Mouse (Mus musculus) frontal cortex, adult 2 months (tissue): ENCODE measurements around the gene Tnfrsf13c. TPM values are rescaled to one million over a fixed set of nuclear protein-coding genes. Genes with fewer than 3 reads are reported as not detected.

ENCODE experiments used
- DNase-seq, 2 experiments: peaks; one replicate each; pipeline ENCODE4 v3.0.0; 2022; ENCODE audit warnings: low spot score in 1 of 2; ENCODE audit errors: extremely low spot score in 1 of 2
- polyA plus RNA-seq: library from polyadenylated mRNA; depleted of rRNA; stranded (reverse); fragments of >200 nt; gene quantifications from 2 replicates; pipeline ENCODE4 v1.2.3, GENCODE M21; 2012

Gene Tnfrsf13c
- polyA plus RNA-seq, 1 experiment: 1.4 TPM

DNA sequence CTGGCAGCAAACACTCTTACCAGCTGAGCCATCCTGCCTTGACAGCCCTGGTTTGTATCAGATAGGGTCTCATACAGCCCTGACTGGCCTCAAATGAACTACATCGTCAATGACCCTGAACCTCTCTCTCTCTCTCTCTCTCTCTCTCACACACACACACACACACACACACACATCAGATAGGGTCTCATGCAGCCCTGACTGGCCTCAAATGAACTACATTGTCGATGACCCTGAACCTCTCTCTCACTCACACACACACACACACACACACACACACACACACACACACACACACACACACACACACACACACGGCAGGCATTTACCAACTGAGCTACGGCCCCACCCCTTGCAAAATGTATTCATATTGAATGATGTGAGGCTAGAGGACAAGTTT lies 6.9 kb upstream of the Tnfrsf13c start:
- no peak for DNase-seq

DNA sequence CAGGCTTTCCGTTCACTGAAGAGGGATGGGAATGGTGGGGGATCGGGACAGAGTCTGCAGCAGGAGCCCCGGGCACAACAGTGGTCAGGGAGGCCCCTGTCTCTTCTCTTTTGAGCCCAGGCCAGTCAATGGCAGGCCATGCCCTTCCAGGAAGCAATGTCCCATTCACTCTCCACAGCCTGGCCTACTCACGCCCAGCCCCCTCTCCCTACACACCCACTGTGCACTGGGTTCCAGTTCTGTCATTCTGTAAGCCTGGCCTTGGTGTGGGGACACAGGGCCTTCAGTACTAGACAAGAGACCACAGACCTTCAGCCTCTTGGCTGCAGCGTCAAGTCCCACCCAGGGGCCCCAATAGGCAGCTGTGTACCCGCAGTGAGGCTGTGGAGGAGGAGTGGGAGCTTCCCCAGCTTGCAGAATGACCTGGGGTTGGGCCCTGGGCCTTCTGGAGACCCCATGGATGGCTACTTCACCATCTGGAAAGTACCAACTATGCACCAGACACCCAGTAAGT lies 6.0 kb upstream of the Tnfrsf13c start:
- DNase-seq: no peak

DNA sequence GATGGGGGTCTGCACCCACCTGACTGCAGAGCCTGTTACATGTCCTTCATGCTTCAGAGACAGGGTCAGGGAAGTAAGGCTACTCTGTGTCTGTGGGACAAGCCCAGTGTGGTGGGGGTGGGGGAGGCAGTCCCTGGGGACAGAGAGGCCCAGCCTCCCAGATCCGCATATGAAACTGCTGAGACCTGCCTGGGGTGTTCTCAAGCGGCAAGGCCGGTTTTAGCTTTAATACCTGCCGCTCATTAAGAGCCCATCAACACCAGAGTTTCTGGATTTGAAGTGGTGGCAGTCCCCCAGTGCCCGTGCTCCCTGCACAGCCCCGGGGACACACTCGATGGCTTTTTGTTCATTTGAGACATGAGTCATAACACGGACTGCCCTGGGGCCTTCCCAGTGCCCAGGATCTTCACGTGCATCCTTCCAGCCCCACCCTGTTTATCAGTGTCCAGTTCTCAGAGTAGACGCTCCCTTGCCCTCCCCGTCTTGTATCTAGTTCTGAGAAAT lies 5.4 kb upstream of the Tnfrsf13c start:
- DNase-seq: no peak

DNA sequence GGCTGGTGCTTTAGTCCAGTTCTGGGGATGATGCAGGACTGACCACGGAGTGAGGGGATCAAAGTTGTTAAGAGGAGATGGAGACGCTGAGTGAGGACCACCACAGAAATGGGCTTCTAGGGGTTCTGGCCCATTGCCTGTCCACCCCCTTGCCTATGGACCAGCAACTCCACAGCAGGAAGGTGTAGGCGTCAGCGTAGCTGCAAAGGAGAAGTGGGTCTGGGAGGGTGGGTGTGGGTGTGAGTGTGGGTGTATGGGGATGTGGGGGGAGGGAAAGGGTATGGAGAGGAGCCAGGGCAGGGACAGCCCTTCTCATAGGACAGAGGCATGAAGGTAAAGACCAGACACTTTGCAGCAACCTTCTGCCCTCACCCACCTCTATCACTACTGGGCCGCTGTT lies 1.6 kb upstream of the Tnfrsf13c start:
- DNase-seq: no peak

DNA sequence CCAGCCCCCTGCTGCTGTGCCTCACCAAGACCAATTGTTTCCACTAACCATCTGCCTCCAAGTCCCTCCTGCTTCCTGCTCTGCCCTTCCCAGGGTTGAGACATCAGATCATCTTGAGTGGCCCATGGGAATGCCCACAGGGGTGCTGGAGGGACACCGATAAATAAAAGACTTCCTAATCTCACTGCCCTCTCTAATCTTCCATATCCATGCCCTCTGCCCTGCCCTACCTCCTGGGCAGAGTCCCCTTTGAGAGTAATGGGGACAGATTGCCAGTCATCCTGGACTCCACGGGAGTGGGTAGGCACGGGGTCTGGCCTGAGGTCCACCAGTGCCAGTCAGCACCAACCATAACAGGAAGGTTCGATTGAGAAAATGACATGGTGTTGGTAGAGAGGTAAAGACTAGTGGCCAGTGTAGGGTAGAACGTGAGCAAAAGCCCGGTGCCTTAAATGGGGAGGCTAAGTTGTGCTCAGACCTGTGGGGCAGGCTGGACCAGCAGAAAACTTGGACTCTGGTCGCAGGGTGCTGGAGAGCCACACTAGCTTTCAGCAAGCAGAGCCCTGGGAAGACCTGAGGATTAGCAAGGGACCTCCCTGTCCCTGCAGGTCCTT lies 540 bp upstream of the Tnfrsf13c start:
- DNase-seq: no peak

DNA sequence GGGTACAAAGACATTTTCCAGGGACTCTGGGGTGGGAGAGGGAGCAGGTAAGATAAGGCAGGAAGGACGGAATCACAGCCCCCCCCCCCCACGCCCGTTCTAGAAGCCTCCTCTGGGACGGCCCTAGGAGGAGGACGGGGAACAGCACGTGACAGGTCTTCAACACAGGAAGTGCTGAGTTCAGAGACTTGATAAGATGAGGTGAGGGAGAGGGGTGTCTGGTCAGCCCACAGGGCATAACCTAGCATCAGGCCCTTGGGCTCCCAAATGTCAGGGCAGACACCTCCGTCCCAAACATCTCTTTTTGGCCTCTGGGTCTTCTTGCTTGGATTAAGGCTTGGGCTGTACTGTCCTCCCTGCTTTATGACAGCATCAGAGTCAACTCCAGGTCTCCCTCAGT lies 918 bp downstream of the Tnfrsf13c start:
- DNase-seq: no peak

DNA sequence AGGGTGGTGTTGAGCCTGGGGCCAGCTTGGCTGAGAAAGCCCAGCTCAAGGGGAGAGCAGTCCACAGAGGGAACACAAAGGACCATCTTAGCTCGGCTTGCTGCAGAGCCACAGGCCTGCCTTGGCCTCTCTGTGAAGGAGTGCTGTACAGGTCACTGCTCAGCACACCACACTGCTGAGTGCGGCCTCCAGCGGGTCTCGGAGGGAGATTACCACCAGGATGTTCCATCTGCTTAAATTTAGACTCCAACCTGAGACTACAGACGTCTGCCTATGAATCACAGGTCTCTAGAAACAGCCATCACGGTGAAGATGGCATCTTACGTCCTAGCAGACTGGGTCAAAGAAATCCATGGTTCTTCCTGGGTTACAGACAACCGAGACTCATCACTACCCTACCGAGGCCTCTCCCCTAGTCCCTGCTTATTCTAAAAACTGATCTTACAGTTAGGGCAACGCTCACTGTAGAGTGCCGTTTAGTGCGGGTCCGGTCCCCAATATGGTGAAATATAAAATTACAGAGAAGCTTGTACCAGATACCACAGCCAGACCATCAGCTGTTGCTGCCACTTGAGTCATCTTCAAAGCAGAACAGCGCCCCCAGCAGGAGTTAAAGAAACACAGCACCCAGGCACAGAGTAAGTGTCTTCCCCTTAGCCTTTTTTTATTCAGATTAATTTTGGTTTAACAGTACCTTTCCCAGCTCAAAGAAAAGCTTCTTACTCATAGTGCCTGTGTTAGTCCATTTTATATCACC lies 2.9 kb downstream of the Tnfrsf13c start:
- DNase-seq: no peak

DNA sequence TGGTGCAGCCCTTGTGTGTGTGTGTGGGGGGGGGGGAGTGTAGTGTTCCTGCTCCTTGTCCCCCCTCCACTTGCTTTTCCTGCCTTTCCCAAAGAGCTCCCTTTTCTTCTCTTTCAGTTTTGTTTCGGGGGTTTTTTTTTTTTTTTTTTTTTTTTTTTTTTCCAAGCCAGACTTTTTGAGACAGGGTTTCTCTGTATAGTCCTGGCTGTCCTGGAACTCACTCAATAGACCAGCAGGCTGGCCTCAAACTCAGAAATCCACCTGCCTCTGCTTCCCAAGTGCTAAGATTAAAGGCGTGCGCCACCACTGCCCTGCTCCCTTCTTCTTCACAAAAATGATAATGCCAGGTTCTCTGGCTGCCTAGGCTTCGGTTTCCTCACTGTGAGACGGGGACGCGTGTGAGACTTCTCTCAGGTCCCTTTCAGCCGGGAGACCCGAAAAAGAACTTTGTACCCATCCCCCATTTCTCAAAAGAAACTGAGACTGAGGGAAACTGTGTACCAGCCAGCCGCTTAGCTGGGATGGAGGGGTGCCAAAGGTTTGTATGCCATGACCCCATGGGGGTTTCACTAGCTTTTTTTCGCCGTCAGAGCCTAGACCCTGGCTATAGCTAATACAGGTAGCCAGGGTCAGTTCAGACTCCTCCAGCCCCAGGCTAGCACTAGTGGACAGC lies 4.0 kb downstream of the Tnfrsf13c start:
- no peak for DNase-seq

DNA sequence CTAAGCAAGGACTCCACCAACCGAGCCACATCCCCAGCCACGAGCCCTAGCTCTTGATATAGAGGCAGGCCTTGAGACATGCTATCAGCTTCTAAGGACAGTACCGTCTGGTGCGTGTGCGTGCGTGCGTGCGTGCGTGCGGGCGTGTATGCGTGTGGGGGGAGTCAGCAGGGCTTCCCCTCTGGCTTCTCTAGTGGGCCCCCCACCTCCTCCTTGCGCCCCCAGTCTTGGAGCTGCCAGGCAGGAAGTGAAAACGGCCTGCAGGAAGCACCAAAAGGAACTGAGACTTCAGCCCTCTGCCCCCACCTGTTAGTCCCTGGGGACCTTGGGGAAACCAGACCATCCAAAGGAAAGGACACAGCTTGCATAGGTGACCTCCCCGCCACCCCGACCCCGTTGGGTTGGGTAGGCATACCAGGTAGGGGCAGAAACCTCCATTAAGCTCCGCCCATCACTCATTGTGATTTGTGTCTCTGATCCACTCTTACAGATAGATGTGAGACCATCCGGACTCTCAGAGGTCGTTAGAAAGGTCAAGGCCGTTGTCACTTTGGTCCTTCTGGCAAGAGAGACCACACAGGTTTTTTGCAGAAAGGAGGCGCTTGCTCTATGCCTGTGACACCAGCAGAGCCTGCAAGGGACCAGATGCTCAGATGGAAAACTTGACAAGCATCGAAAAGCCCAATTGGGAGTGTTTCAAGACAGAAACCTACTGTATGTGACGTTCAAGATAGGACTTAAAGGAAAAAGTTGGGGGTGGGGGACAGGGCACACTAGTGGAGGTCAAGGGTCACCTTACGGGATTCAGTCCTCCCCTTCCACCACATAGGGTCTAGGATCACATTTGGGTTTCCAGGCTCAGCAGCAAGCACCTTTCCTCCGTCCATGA lies 5.1 kb downstream of the Tnfrsf13c start:
- DNase-seq: no peak

DNA sequence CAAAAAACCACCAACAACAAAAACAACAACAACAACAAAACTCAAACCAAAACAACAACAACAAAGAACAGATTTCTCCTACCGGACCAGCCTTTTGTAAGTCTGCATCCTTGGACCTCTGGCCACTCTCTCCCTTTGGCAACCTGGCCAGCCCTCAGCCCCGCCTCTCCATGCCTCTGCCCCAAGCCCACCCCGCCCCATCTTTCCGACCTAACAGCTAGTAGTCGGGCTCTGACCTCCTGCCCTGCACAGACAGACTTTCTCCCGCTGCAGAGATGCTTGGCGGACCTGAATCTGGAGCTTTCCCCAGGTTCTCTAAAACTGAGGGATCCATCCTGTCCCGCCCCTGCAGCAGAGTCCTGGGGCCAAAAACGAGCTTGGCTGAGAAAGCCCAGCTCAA lies 6.2 kb downstream of the Tnfrsf13c start:
- DNase-seq: no peak

DNA sequence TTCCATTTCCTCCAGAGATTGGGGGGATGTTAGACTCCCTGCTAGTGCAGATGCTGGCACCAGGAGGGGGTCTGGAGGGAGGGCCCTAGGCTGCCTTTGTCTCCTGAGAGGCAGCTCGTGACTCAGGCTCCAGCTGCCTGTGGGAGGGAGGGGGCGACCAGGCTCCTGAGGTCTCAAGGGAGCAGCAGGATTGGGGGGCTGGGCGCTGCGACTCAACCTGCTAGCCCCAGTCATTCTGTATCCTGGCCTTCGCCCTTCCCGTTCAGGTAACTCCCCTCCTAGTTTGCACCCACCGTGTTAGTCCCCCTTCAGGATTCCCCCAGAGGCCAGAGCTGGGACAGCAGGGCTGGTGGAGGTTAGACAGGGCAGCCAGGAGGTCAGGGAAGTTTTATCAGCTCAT lies 7.1 kb downstream of the Tnfrsf13c start:
- DNase-seq: no peak

DNA sequence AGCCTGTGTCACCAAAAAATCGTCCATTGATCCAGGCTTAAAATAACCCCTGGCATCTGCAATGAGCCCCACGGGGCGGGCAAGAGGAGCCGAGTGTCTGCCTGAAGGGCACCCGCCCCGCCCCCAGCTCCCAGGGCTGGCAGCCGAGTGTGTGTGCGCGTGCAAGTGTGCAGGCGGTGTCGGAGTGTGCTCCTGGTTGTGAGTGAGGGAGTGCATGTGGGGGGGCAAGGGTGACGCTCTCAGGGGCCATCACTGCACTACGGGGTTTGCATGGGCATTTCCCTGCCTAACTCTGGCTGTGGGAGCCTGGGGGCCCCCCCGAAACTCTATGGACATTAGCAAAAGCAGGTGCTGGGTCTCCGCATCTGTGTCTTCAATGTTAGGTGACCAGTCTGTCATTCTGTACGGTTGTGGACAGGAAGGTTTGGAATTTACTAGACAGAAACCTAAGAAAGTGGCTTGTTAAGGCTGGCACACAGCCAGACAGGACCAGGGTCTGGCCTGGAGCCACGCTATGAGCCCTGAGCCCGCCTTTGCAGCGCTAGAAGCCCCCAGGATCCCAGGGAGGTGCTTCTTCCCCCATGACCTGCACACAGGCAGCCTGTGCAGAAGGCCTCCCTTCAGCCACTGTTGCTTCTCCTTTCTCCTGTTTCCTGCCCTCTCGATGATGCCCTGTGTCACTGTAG lies 7.9 kb downstream of the Tnfrsf13c start:
- no peak for DNase-seq

DNA sequence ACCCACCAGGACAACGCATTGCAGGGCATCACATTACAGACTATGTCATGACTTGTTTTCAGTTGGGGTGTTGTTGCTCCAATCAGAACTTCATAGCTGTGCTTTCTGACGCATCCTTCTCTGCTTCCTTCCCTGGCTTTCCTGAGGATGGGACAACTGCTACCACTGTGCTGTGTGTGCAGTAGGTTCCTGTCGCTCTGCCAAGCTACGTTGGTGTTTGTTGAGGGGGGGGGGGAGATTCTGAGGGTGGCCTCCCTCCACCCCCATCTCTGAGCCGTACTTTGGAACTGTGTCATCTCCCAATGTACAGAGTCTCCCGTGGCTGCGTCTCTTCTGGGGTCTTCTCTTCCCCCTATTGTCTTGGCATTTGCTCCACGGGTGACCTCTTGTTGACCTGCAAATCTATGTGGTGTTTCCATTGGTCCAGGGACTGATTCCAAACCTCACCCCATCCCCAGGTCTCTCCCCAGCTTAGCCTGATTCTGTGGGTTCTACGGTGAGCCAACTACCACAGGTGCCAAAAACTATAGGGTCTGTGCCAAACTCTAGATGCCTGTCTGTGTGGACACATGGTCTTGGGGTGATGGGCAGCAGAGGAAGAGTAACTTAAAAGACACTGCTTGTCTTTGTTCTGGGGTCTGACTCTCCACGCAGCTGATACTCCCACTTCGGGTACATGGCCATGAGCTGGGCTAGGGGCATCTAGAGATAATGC lies 8.7 kb downstream of the Tnfrsf13c start:
- DNase-seq: no peak

DNA sequence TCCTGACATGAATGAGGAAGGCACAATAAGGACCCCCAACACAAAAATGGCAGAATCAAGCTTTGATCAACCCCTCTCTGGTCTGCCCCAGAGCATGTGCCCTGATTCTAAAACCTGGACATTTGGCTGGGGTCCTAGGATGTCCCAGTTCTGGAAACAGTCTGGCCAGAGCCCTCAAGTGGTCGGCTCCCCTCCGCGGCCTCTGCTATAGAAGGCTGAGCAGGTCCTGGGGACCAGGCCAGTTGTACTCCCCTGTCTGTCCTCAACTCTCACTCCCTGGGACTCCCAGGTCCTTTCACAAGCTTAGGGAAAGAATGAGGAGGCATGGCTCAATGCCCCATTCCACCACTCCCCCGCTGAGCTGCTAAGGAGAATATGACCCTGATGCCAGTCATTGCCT lies 10.9 kb downstream of the Tnfrsf13c start:
- no peak for DNase-seq

DNA sequence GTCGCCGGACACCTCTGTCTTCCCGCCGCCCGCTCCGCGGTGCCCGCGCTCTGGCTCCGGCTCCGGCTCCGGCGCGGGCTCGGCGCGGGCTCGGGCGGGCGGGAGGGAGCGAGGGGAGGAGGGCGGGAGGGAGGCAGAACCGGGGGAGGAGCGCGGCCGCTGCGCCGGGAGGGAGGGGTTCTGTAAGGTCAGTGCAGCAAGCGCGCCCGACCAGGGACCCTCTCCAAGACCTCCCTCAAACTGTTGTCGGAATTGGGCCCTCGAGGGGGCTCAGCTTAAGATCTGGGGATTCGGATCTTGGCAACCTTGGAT lies 11.5 kb downstream of the Tnfrsf13c start, which contains the start of gene Shisa8:
Shisa8 (minus strand) TSS at position 64 of the 312 bp plus-strand sequence.
- DNase-seq: no peak

DNA sequence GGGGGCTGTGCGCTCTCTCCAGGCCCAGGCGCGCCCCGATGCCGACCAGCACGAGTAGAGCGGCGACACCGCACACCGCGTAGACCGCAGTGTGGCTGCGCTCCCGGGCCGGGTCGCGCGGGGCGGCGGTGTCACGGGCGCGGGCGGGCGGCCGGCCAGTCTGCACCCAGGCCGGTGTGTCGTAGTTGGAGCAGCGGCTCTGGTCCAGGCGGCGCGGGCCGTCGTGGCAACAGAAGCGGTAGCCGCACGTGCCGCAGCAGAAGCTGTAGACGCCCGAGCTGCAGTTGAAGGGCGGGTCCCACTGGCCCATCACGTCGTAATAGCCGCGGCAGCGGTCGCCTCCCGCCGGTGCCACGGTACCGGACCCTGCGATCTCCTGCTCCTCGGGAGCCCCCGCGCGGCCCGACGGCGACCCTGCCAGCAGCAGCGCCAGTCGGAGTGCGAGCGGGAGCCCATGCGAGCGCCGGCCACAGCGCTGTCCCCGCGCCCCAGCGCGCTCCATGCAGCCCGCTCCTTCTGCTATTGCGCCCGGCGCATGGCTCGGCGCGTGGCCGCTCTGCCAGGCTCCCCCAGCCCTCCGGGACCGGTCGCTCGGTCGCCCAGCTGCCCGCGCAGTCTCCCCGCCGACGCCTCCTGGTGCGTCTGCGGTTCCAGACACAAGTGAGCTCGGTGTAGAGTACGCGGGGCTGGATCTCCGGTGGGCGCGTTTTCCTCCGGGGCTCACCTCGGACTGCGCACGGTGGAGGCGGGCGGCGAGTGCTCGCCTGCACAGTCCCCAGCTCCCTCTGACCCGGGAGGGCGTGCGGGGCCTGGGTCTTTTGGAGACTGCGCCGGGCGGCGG lies 12.0 kb downstream of the Tnfrsf13c start:
- DNase-seq: no peak

DNA sequence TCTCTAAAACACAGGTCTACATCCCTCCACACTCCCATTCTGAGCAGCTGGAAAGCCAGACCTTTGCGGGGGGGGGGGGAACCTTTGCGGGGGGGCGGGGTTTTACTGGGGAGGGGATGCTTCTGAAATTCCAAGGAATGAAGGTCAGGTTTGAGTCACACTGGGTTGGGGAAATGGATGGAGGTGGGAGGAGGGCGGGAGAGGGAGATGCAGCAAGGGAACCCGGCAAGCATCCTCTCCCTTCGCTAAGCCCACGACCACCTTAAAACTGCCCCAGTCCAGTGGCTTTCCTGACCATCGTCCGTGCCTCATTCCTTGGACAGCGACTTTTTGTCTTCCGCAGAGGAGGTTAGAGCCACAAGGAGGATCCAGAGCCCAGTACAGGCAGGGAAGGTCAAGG lies 12.9 kb downstream of the Tnfrsf13c start:
- no peak for DNase-seq

DNA sequence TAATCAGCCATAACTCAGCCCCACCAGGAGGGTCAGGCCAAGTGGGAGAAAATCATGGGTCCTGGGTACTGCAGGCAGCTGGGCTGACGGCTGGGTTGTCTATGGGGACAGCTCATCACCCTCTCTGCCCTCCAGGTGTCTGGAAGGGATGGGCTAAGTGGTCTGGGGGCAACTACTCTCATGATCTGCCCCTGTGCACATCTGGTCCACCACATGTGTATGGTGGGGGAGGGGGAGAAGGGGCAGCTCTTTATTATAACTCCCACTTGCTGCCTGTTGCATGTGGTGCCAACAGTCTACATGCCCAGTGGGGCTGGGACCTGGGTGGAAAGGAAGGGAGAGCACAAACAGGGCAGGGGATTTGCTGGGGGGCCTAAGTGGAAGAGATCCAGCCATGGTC lies 13.4 kb downstream of the Tnfrsf13c start:
- DNase-seq: no peak
